Mouse (Mus musculus) embryo, embryonic 11 days (tissue): Measurements from ENCODE around the gene 4933428G20Rik.

ENCODE experiments used
- DNase-seq: peaks from one replicate; pipeline ENCODE4 v3.0.0-alpha.2; 2015

The 4933428G20Rik gene

GRCm38 (mm10) chr11:97502846-97503245 is 2.7 kb upstream of the 4933428G20Rik start:
- no peak for DNase-seq

DNA sequence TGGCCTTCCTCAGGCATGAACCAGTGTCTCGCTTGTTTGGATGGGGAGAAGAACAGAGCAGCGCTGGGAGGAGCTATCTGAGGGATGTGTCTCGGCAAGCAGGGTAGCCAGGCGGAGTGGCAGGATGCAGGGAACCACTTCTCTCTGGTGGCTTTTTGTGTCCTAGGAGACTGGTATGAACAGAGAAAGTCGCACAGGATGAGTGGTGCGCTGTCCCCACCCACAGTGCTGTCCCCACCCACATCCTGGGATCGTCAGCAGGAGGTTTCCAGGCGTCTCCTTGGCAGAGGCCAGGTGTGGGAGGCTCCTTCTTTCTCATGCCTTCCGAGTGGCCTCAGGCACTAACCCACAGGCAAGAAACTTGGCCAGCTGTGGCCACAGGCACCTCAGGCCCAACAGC is 2.2 kb upstream of the 4933428G20Rik start:
- no peak for DNase-seq

GRCm38 (mm10) chr11:97500720-97501448 is 744 bp upstream of the 4933428G20Rik start:
- DNase-seq: peak; percentile 41

DNA sequence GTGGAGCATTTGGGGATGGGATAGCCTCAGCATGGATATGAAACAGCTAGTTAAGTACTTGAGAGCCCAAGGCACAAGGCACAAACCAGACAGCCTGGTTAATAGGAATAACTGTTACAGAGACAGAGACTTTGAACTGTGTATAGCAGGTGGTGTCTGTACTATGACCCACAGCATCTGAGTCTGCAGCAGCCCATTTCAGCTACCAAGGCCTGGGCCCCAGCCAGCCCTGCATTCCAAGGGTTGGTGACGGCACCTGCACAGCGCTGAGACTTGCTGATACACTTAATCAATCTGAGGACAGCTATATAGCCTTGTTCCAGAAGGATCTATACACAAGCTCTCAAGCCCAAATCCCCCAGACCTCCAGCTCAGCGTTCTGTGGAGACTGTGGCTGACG is 2.6 kb downstream of the 4933428G20Rik start:
- no peak for DNase-seq

- no peak for DNase-seq
Measured at GRCm38 (mm10) chr11:97492836-97493235, 7.3 kb downstream of the 4933428G20Rik start.

GRCm38 (mm10) chr11:97491640-97492039 is 8.5 kb downstream of the 4933428G20Rik start:
- no peak for DNase-seq

GRCm38 (mm10) chr11:97489589-97490324 is 10.4 kb downstream of the 4933428G20Rik start:
- peak; percentile 85 for DNase-seq

GRCm38 (mm10) chr11:97487656-97488055 is 12.5 kb downstream of the 4933428G20Rik start:
- DNase-seq: no peak

DNA sequence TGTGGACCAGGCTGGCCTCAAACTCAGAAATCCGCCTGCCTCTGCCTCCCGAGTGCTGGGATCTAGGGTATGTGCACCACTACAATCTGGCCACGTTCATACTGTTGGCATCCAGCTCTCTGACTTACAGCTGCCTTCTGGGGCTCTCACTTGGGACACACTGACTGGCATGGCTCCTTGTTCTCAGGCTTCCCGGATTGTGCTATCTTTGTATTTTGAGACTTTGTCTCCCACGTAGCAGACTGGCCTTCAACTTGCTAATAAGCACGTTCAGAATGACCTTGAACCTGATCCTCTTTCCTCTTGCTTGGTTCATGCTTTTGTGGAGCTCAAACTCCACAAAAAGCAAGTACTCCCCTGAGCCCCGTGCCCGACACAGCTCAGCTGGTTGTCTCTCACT is 14.5 kb downstream of the 4933428G20Rik start:
- no peak for DNase-seq

DNA sequence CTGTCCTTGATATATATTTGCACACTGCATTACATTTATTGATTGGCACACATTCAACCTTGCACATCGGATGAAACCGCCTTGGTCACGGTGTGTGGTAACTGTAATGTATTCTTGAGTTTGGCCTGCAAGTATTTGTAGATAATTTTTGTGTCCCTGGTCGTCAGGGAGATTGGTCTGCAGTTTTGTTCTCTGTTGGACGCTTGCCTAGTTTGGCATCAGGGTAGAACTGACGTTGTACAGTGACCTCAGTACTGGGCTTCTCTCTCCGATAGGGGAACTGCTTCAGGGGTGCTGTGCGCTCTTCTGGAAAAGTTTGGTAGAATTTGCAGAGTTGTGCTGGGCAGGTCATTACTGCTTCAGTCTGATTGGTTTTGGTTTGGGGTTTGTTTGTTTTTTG is 20.3 kb downstream of the 4933428G20Rik start:
- DNase-seq: no peak

- DNase-seq: no peak
Measured at GRCm38 (mm10) chr11:97479085-97479484, 21.1 kb downstream of the 4933428G20Rik start.

- DNase-seq: no peak
Measured at GRCm38 (mm10) chr11:97478345-97478744, 21.8 kb downstream of the 4933428G20Rik start.

GRCm38 (mm10) chr11:97477431-97477830 is 22.7 kb downstream of the 4933428G20Rik start:
- no peak for DNase-seq

DNA sequence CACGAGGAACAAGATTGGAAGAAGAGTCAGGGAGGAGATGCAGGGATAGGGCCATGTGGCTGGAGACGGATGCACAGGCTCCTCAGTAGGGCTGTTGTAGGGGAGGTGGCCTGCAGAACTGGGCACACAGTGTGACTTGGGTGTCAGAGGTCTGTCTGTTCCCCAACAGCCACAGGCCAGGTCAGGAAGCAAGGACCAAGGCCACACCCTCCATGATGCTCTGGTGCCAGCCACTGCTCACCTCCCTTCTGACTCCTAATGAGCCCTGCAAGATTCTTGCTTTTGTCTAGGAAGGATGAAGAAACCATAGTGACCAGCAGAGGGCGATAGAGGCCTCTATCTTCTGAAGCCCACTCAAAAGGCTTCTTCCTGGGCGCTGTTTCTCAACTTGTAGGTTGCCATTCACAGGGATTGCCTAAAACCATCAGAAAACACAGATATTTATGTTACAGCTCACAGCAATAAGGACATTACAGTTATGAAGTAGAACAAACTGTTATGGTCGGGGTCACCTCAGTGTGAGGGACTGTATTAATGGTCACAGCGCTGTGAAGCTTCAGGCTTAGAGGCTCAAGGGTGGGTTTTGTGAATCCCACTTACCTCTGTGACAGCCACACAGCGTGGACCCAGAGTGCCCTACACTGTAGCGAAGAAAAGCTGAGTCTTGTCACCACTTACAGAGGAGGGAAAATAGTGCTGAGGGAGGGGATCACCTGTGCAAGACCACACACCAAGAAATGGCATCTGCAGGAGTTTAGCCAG is 23.6 kb downstream of the 4933428G20Rik start:
- DNase-seq: peak; percentile 87

- DNase-seq: no peak
Measured at GRCm38 (mm10) chr11:97471276-97471675, 28.9 kb downstream of the 4933428G20Rik start.

- DNase-seq: no peak
Measured at GRCm38 (mm10) chr11:97469828-97470227, 30.3 kb downstream of the 4933428G20Rik start.

DNA sequence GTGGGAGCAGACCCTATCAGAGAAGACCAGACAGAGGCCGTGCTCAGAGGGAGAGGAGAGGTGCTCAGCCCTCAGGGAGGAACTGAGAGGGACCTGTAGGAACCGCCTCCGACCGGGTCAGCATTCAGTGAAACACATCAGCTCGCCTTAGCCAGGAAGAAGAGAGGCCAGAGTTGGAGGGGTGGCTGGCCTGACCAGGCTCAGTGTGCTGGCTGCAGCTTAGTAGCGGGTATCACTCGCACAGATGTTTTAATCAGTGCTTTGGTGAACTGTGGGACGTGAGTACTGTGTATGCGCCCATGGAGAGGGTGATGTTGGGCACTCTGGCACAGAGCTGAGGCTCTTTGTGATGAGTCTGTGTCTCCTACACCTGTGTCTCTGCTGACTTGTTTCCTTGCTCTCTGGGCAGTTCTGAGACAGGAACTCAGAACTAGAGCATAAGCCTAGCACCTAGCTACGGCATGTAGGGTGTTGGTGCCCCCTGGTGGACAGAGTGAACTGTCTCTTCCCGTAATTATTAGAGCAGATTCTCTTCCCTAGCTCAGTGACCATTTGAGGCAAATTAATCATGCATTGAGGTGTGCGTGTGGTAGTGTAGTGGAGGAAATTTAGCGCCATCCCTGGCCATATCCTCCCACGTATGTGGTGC is 31.4 kb downstream of the 4933428G20Rik start:
- DNase-seq: peak; percentile 92

GRCm38 (mm10) chr11:97466444-97467160 is 33.5 kb downstream of the 4933428G20Rik start:
- DNase-seq: no peak

- DNase-seq: no peak
Measured at GRCm38 (mm10) chr11:97465957-97466356, 34.2 kb downstream of the 4933428G20Rik start.

DNA sequence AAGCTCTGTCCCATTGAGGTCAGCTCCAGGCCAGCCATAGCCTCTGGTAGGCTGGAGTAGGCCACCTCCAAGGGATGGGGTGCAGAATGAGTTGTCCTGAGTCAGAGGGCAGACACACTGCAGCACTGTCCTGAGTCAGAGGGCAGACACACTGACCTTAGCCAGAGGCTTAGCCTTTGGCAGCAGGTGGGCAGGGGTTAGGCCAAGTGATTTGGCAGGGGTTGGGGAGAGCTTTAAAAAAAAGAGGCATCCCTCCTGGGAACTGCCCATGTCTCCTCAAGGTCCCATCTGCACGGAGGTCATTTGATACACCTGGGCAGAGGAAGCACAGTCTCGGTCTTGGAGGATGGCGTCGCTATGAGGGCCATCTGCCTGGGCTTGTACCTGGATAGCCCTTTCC is 36.1 kb downstream of the 4933428G20Rik start:
- DNase-seq: no peak

GRCm38 (mm10) chr11:97463166-97463565 is 37.0 kb downstream of the 4933428G20Rik start:
- no peak for DNase-seq

DNA sequence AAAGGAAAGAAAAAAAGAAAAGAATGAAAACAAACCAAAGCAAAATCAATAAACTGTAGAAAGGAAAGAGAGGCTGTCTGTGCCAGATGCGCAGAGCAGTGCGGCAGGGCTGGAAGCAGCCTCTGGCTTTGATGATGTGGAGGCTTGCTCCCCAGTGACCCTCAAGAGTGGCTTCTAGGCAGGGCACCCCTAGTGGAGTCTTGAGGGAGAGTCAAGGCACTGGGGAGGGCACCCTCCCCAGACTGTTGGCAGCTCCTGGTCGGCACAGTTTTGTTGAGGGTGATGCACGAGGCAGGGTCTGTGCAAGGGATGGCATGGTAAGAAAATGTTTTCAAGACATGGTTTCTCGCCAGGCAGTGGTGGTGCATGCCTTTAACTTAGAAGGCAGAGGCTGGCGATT is 37.6 kb downstream of the 4933428G20Rik start:
- no peak for DNase-seq
